Mouse (Mus musculus): Measurements from ENCODE around the gene AC109138.7. TPM values are rescaled to one million over a fixed set of nuclear protein-coding genes. Genes with fewer than 3 reads are reported as not detected.
A peak's percentile ranks its signal among the peaks of the same experiment; 100 is the strongest.

AC109138.7 gene
- polyA plus RNA-seq, 1 experiment from 2014 or later = not detected

- Histone ChIP-seq H3K9me3 (no peaks in the 10 kb centered on the region), H3K9ac (peak overlapping the region; percentile 97), H3K27ac (peak overlapping the region; percentile 95), H3K27me3 (replicated peaks) (0 out of 2 replicates have a peak, but pooled peaks cover 3% of the 10 kb centered on the region), H3K36me3 (no peaks in the 10 kb centered on the region), H3K4me1 (replicated peaks) (peaks cover 64% of the 10 kb centered on the region), H3K4me2 (replicated peaks) (peak overlapping the region; percentile 91), H3K4me3 (replicated peaks) (peak overlapping the region; percentile 87)
- peak; percentile 44 for ATAC-seq
- under 1% methylated on average over 66 of the region's 81 CpGs for WGBS
Observed at GRCm38 (mm10) chr19:4214771-4215450, 754 bp downstream of the AC109138.7 start.

- Histone ChIP-seq H3K9ac (peak overlapping the region; percentile 97), H3K4me1 (replicated peaks) (peaks cover 69% of the 10 kb centered on the region), H3K27me3 (replicated peaks) (0 out of 2 replicates have a peak, but pooled peaks cover 3% of the 10 kb centered on the region), H3K36me3 (no peaks in the 10 kb centered on the region), H3K27ac (peak overlapping the region; percentile 95), H3K4me2 (replicated peaks) (peak overlapping the region; percentile 91), H3K9me3 (no peaks in the 10 kb centered on the region), H3K4me3 (replicated peaks) (peak overlapping the region; percentile 87)
- 2% methylated on average over 19 of the region's 21 CpGs for WGBS
- ATAC-seq = no peak
Observed at GRCm38 (mm10) chr19:4215451-4215840, 1.3 kb downstream of the AC109138.7 start.

GRCm38 (mm10) chr19:4216041-4216685 is 2.0 kb downstream of the AC109138.7 start:
- Histone ChIP-seq H3K4me3 (replicated peaks) (peak overlapping the region; percentile 87), H3K9me3 (no peaks in the 10 kb centered on the region), H3K9ac (peak overlapping the region; percentile 39; the same call in 1 of the 2 replicates), H3K4me2 (replicated peaks) (peak overlapping the region; percentile 91), H3K4me1 (replicated peaks) (peaks cover 76% of the 10 kb centered on the region), H3K27ac (peak overlapping the region; percentile 70), H3K36me3 (no peaks in the 10 kb centered on the region), H3K27me3 (replicated peaks) (0 out of 2 replicates have a peak, but pooled peaks cover 3% of the 10 kb centered on the region)
- no peak for ATAC-seq
- 13% methylated on average over 14 of the region's 14 CpGs for WGBS

- Histone ChIP-seq H3K4me1 (replicated peaks) (peaks cover 85% of the 10 kb centered on the region), H3K4me2 (replicated peaks) (peak overlapping the region; percentile 91), H3K27ac (peak overlapping the region; percentile 70), H3K27me3 (replicated peaks) (0 out of 2 replicates have a peak, but pooled peaks cover 2% of the 10 kb centered on the region), H3K36me3 (peaks cover under 1% of the 10 kb centered on the region; the same call in 1 of the 2 replicates), H3K9ac (peak overlapping the region; percentile 3; the same call in 1 of the 2 replicates), H3K9me3 (no peaks in the 10 kb centered on the region), H3K4me3 (replicated peaks) (peak overlapping the region; percentile 87; the same call in 1 of the 2 replicates)
- 11% methylated on average over 5 of the region's 5 CpGs for WGBS
- ATAC-seq = peak; percentile 26
Observed at GRCm38 (mm10) chr19:4217140-4217539, 3.0 kb downstream of the AC109138.7 start.

GRCm38 (mm10) chr19:4217855-4218254 is 3.7 kb downstream of the AC109138.7 start:
- Histone ChIP-seq H3K9me3 (no peaks in the 10 kb centered on the region), H3K4me3 (replicated peaks) (no peak overlapping the region), H3K27ac (peak overlapping the region; percentile 70), H3K9ac (no peak overlapping the region), H3K27me3 (replicated peaks) (no peaks in the 10 kb centered on the region), H3K4me1 (replicated peaks) (peaks cover 86% of the 10 kb centered on the region), H3K36me3 (peaks cover 4% of the 10 kb centered on the region; the same call in 1 of the 2 replicates), H3K4me2 (replicated peaks) (peak overlapping the region; percentile 91; the same call in 1 of the 2 replicates)
- 28% methylated on average over 3 of the region's 3 CpGs for WGBS
- ATAC-seq = no peak

- Histone ChIP-seq H3K36me3 (peaks cover 4% of the 10 kb centered on the region; the same call in 1 of the 2 replicates), H3K4me1 (replicated peaks) (peaks cover 82% of the 10 kb centered on the region), H3K27me3 (replicated peaks) (no peaks in the 10 kb centered on the region), H3K9me3 (no peaks in the 10 kb centered on the region), H3K9ac (no peak overlapping the region), H3K4me3 (replicated peaks) (no peak overlapping the region), H3K27ac (peak overlapping the region; percentile 64), H3K4me2 (replicated peaks) (peak overlapping the region; percentile 91; the same call in 1 of the 2 replicates)
- 73% methylated on average over 11 of the region's 11 CpGs for WGBS
- no peak for ATAC-seq
Observed at GRCm38 (mm10) chr19:4218293-4218692, 4.1 kb downstream of the AC109138.7 start.

- Histone ChIP-seq H3K36me3 (peaks cover 8% of the 10 kb centered on the region; the same call in 1 of the 2 replicates), H3K27ac (no peak overlapping the region), H3K9me3 (no peaks in the 10 kb centered on the region), H3K4me1 (replicated peaks) (peaks cover 81% of the 10 kb centered on the region), H3K4me2 (replicated peaks) (no peak overlapping the region), H3K4me3 (replicated peaks) (no peak overlapping the region), H3K27me3 (replicated peaks) (no peaks in the 10 kb centered on the region), H3K9ac (no peak overlapping the region)
- WGBS = 64% methylated on average over 1 of the region's 1 CpGs
- no peak for ATAC-seq
Observed at GRCm38 (mm10) chr19:4218784-4219183, 4.6 kb downstream of the AC109138.7 start.

GRCm38 (mm10) chr19:4219943-4220342 is 5.8 kb downstream of the AC109138.7 start:
- H3K4me2 ChIP-seq (replicated peaks) = peak overlapping the region; percentile 48
- no peaks in the 10 kb centered on the region for H3K9me3 ChIP-seq
- no peak for ATAC-seq
- no peaks in the 10 kb centered on the region for H3K27me3 ChIP-seq (replicated peaks)
- peaks cover 78% of the 10 kb centered on the region for H3K4me1 ChIP-seq (replicated peaks)
- H3K36me3 ChIP-seq = peaks cover 9% of the 10 kb centered on the region; the same call in 1 of the 2 replicates
- no peak overlapping the region for H3K4me3 ChIP-seq (replicated peaks)
- H3K9ac ChIP-seq = no peak overlapping the region
- WGBS = 76% methylated on average over 6 of the region's 6 CpGs
- peak overlapping the region; percentile 79 for H3K27ac ChIP-seq

- Histone ChIP-seq H3K36me3 (peaks cover 9% of the 10 kb centered on the region; the same call in 1 of the 2 replicates), H3K27ac (peak overlapping the region; percentile 79), H3K4me3 (replicated peaks) (no peak overlapping the region; the same call in 1 of the 2 replicates), H3K27me3 (replicated peaks) (no peaks in the 10 kb centered on the region), H3K9ac (0 out of 2 replicates have a peak overlapping the region, but pooled peaks have one; percentile 14), H3K4me1 (replicated peaks) (peaks cover 76% of the 10 kb centered on the region), H3K9me3 (no peaks in the 10 kb centered on the region), H3K4me2 (replicated peaks) (peak overlapping the region; percentile 48)
- ATAC-seq = peak; percentile 40
- 32% methylated on average over 4 of the region's 4 CpGs for WGBS
Observed at GRCm38 (mm10) chr19:4220416-4220815, 6.3 kb downstream of the AC109138.7 start.

- no peaks in the 10 kb centered on the region for H3K9me3 ChIP-seq
- H3K27ac ChIP-seq = peak overlapping the region; percentile 79
- peak overlapping the region; percentile 48 for H3K4me2 ChIP-seq (replicated peaks)
- peaks cover 70% of the 10 kb centered on the region for H3K4me1 ChIP-seq (replicated peaks)
- H3K36me3 ChIP-seq = peaks cover 9% of the 10 kb centered on the region; the same call in 1 of the 2 replicates
- H3K27me3 ChIP-seq (replicated peaks) = no peaks in the 10 kb centered on the region
- 14% methylated on average over 14 of the region's 14 CpGs for WGBS
- ATAC-seq = peak; percentile 84
- H3K4me3 ChIP-seq (replicated peaks) = peak overlapping the region; percentile 24
- H3K9ac ChIP-seq = peak overlapping the region; percentile 14; the same call in 1 of the 2 replicates
Observed at GRCm38 (mm10) chr19:4220957-4221743, 7.0 kb downstream of the AC109138.7 start.

GRCm38 (mm10) chr19:4222165-4222564 is 8.0 kb downstream of the AC109138.7 start:
- no peak overlapping the region for H3K4me3 ChIP-seq (replicated peaks)
- no peak for ATAC-seq
- no peaks in the 10 kb centered on the region for H3K9me3 ChIP-seq
- H3K36me3 ChIP-seq = peaks cover 9% of the 10 kb centered on the region; the same call in 1 of the 2 replicates
- no peak overlapping the region for H3K9ac ChIP-seq
- no peak overlapping the region; the same call in 1 of the 2 replicates for H3K27ac ChIP-seq
- no peaks in the 10 kb centered on the region for H3K27me3 ChIP-seq (replicated peaks)
- peaks cover 60% of the 10 kb centered on the region for H3K4me1 ChIP-seq (replicated peaks)
- 62% methylated on average over 11 of the region's 11 CpGs for WGBS
- H3K4me2 ChIP-seq (replicated peaks) = peak overlapping the region; percentile 48
